Mouse (Mus musculus) neural tube, embryonic 11.5 days (tissue): ENCODE results near the gene Nudt6. TPM values are rescaled to one million over a fixed set of nuclear protein-coding genes. Genes with fewer than 3 reads are reported as not detected.

ENCODE experiments used
- ATAC-seq: fragments of 200-750 bp; cut with Nextera tagmentation; 2 replicates; pipeline ENCODE4 v1.8.0; 2017; ENCODE audit warnings: moderate number of reproducible peaks, mild to moderate bottlenecking, moderate TSS enrichment, moderate library complexity; ENCODE audit not compliant: insufficient read depth, low FRiP score, low TSS enrichment
- DNase-seq: peaks from one replicate; pipeline ENCODE4 v3.0.0-alpha.2; 2015; ENCODE audit warnings: low spot score
- H3K27ac ChIP-seq: fragments of 300-500 bp; sonication (generic); 2 replicates; pipeline ENCODE4 v1.5.1; 2014; ENCODE audit warnings: low read depth, mild to moderate bottlenecking, low read length
- H3K27me3 ChIP-seq: fragments of 300-500 bp; sonication (generic); 2 replicates; pipeline ENCODE4 v1.6.1; 2014; ENCODE audit warnings: mild to moderate bottlenecking, low read length, mixed read lengths; ENCODE audit not compliant: control insufficient read depth, insufficient read depth
- H3K36me3 ChIP-seq: fragments of 300-500 bp; sonication (generic); 2 replicates; pipeline ENCODE4 v1.6.1; 2014; ENCODE audit warnings: mild to moderate bottlenecking, low read length, moderate library complexity, mixed read lengths; ENCODE audit not compliant: control insufficient read depth, insufficient read depth
- H3K4me1 ChIP-seq: fragments of 300-500 bp; sonication (generic); 2 replicates; pipeline ENCODE4 v1.6.1; 2014; ENCODE audit warnings: low read length, mixed read lengths; ENCODE audit not compliant: control insufficient read depth, insufficient read depth
- H3K4me2 ChIP-seq: fragments of 300-500 bp; sonication (generic); 2 replicates; pipeline ENCODE4 v1.6.1; 2014; ENCODE audit warnings: low read depth, mild to moderate bottlenecking, moderate library complexity
- H3K4me3 ChIP-seq: fragments of 300-500 bp; sonication (generic); 2 replicates; pipeline ENCODE4 v1.5.1; 2014; ENCODE audit warnings: low read depth, low read length
- H3K9ac ChIP-seq: fragments of 300-500 bp; sonication (generic); 2 replicates; pipeline ENCODE4 v1.6.1; 2014; ENCODE audit warnings: mild to moderate bottlenecking, low read length
- H3K9me3 ChIP-seq: fragments of 300-500 bp; sonication (generic); 2 replicates; pipeline ENCODE4 v1.6.1; 2016; ENCODE audit warnings: low read length; ENCODE audit not compliant: control insufficient read depth
- WGBS: fragments of 180-500 bp; shearing (Covaris S2); extraction: QIAGEN DNeasy Blood & Tissue Kit; methylation state at CpG from one replicate; pipeline ENCODE4 v1.1.7; 2014; 5-methylcytosine and 5-hydroxymethylcytosine counted together
- polyA plus RNA-seq: library from polyadenylated mRNA; unstranded; fragments of >200 nt; fragmentation: Nextera tagmentation; extraction: Ambion mirVana; gene quantifications from 2 replicates; pipeline ENCODE4 v1.2.1, GENCODE M21; 2014

Gene Nudt6
- 3.7 and 3.8 TPM in 2 replicates for polyA plus RNA-seq

DNA sequence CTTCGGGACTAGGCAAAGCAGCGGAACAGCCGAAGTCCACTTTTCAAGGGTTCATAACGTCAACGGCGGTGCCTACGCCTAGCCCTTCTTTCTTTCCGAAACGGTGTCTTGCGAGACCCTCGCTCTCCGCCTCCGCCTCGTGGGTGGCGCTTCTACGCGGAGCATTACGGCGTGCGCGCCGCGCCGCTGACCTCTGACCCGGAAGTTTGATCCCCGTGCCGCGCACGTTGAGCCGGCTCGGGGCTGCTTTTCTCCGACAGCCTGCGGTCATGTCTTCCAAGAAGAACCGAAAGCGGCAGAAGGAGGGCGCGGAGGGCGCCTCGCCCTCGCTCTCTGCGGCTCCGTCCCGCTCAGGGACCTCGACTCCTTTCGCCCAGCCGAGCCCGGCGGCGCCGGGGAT lies at the start of gene Nudt6:
Gene Nudt6, minus strand, starts transcription at position 140 of the 400 bp plus-strand sequence.
- no peaks in the 10 kb centered on the region for H3K9me3 ChIP-seq
- peak within 1 kb of the TSS; percentile 91 for H3K4me3 ChIP-seq
- H3K36me3 ChIP-seq: no peaks in the 10 kb centered on the region
- H3K4me2 ChIP-seq: peak within 1 kb of the TSS; percentile 90
- H3K4me1 ChIP-seq: peaks cover 7% of the 10 kb centered on the region
- H3K27me3 ChIP-seq: no peaks in the 10 kb centered on the region
- WGBS: under 1% methylated on average over 50 of the region's 50 CpGs
- peak; percentile 83 for ATAC-seq
- H3K27ac ChIP-seq: peak within 1 kb of the TSS; percentile 83
- H3K9ac ChIP-seq: peak within 1 kb of the TSS; percentile 80
- DNase-seq: peak; percentile 97

DNA sequence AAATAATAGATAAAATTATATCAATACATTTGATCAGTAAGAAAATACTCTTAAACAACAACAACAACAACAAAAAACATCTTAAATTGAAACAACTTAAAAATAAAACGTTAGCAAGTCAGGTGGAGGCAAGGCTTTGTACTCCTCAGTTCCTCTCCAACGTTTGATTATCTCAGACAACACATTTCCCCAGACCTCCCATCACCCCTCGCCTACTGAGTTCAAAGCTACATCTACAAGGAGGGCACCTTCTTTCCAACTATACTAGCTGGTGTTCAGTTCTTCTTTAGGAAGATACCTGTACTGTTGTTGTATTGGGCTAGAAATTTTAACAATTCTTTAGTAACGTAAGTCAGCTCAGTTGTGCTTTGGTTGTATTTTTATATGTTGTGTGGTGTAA lies 49.3 kb upstream of the Nudt6 start:
- H3K4me2 ChIP-seq: no peak overlapping the region
- no peaks in the 10 kb centered on the region for H3K36me3 ChIP-seq
- H3K4me3 ChIP-seq: no peak overlapping the region
- DNase-seq (no peak), ATAC-seq (no peak)
- H3K27ac ChIP-seq: no peak overlapping the region
- H3K9ac ChIP-seq: no peak overlapping the region
- no peaks in the 10 kb centered on the region for H3K9me3 ChIP-seq
- H3K4me1 ChIP-seq: no peaks in the 10 kb centered on the region
- no peaks in the 10 kb centered on the region for H3K27me3 ChIP-seq
- 82% methylated on average over 4 of the region's 4 CpGs for WGBS

DNA sequence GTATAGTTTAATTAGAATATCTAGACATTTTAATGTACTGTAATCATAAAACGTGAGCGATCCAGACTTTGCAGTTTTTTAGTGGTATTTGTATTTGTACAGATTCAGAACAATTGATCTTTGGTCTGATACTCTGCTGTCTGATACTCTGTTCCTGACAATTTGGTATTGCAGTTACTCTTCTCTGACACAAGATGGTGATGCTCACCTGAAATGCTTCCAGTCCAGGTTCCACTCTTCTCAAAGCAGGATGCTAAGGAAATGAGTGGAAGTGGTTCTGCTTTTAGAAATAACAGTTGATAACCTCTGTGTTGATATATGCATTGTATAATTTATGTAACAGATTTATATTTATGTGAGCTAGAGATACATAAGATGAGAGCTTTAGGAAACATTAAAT lies 48.2 kb upstream of the Nudt6 start:
- no peak overlapping the region for H3K4me2 ChIP-seq
- WGBS: 90% methylated on average over 2 of the region's 2 CpGs
- ATAC-seq (no peak), DNase-seq (no peak)
- no peaks in the 10 kb centered on the region for H3K36me3 ChIP-seq
- no peaks in the 10 kb centered on the region for H3K4me1 ChIP-seq
- H3K27me3 ChIP-seq: no peaks in the 10 kb centered on the region
- no peak overlapping the region for H3K9ac ChIP-seq
- H3K27ac ChIP-seq: no peak overlapping the region
- no peak overlapping the region for H3K4me3 ChIP-seq
- H3K9me3 ChIP-seq: no peaks in the 10 kb centered on the region

DNA sequence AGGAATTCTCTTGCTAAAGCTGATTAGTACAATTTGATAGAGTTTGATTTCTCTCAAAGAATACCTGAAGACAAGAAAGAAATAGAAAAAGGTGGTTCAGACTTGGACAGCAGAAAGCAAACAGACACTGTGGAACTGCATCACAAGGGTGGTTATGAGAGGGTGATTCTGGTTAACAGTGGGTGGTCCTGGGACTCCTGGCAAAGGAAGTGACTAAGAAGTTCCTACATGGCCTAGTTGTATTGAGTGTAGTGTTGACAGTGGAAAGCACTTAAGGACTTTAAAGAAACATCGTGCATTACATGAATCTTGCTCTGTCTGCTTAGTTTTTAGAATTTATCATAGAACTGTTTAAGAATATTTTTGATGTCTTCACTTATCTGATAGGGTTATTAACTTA lies 36.0 kb upstream of the Nudt6 start:
- Histone ChIP-seq H3K4me2 (no peak overlapping the region), H3K4me3 (no peak overlapping the region), H3K27ac (no peak overlapping the region), H3K9ac (no peak overlapping the region), H3K27me3 (no peaks in the 10 kb centered on the region), H3K36me3 (no peaks in the 10 kb centered on the region), H3K9me3 (no peaks in the 10 kb centered on the region), H3K4me1 (no peaks in the 10 kb centered on the region)
- no peak for DNase-seq
- no peak for ATAC-seq
- WGBS: 90% methylated on average over 1 of the region's 1 CpGs

DNA sequence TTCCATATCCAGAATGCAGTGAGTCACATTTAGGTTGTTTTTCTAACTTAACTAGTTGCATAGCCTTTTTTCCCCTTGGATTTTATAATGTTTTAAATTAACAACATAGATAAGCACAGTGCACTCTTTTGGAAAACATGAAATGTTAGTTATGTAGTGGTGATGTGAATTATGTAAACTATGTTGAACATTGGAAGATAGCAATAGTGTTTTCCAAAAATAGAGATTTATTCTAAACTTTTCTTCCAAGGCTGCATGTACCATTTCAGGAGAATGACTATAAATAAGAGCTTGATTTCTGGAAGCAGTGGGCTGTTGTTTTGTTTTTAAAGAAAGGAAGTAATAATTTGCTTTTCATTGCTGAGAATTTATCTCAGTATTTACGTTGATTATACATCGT lies 23.4 kb upstream of the Nudt6 start:
- Histone ChIP-seq H3K4me2 (no peak overlapping the region), H3K4me1 (no peaks in the 10 kb centered on the region), H3K27ac (no peak overlapping the region), H3K36me3 (no peaks in the 10 kb centered on the region), H3K27me3 (no peaks in the 10 kb centered on the region), H3K9me3 (no peaks in the 10 kb centered on the region), H3K9ac (no peak overlapping the region), H3K4me3 (no peak overlapping the region)
- 97% methylated on average over 2 of the region's 2 CpGs for WGBS
- ATAC-seq (no peak), DNase-seq (no peak)

DNA sequence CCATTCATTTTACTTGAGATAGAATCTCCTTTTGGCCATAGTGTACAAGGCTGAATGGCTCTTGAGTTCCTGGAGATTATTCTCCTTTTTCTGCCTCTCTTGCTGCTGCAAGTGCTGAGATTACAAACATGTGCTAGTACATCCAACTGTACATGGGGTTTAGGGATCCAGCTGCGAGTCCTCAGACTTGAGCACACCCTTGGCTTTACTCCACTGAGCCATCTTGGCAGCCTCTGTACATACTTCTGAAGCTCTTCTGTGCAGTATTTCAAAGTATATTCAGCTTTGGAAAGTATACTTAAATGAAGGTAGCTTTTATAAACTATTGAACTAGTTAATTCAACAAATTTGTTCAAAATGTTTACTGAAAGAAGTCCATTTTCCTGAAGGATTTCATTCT lies 19.8 kb upstream of the Nudt6 start:
- DNase-seq: no peak
- no peak for ATAC-seq
- 98% methylated on average over 1 of the region's 1 CpGs for WGBS
- no peaks in the 10 kb centered on the region for H3K27me3 ChIP-seq
- H3K9me3 ChIP-seq: no peaks in the 10 kb centered on the region
- no peak overlapping the region for H3K4me3 ChIP-seq
- H3K4me1 ChIP-seq: no peaks in the 10 kb centered on the region
- no peaks in the 10 kb centered on the region for H3K36me3 ChIP-seq
- no peak overlapping the region for H3K4me2 ChIP-seq
- H3K9ac ChIP-seq: no peak overlapping the region
- no peak overlapping the region for H3K27ac ChIP-seq

DNA sequence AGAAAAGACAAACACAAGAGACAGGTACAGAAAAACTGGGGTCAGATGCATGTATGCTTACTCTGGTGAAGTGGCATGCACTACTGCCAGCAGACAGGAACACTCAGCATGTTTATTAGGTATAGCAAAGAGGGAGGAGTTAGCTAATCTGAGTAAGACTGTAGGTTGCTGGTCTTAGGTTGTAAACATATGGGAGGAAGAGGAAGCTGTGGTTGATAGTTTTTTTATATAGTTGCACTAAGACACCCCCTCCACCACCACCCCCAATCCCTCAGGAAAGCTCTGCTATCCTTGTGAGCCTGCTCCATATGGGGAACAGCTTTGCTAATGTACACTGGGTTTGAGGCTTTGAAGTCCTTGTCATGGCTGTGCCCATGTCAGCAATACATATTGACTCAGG lies 10.3 kb upstream of the Nudt6 start:
- ATAC-seq: no peak

DNA sequence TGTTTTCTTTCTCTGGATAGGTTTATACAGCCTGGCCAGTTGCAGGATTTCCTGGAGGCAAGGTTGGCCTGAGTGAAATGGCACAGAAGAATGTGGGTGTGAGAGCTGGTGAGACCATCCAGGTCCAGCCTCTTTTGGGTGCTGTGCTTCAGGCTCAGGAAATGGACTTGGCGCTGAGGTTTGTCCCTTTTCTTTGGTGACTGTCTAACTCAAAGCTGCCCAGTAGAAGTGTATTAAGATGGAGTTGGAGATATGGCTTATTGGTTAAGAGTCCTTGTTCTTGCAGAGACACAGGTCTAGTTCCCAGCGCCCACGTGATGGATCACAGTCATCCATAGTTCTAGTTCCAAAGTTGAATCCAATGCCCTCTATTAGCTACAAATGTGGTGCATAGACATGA lies 6.1 kb upstream of the Nudt6 start:
- Histone ChIP-seq H3K36me3 (no peaks in the 10 kb centered on the region), H3K4me2 (no peak overlapping the region), H3K9ac (no peak overlapping the region), H3K27ac (no peak overlapping the region), H3K4me1 (peaks cover 4% of the 10 kb centered on the region), H3K27me3 (no peaks in the 10 kb centered on the region), H3K9me3 (no peaks in the 10 kb centered on the region), H3K4me3 (no peak overlapping the region)
- ATAC-seq: no peak
- WGBS: 93% methylated on average over 3 of the region's 3 CpGs
- DNase-seq: no peak

More for the DNA sequence above, 10.3 kb upstream of the Nudt6 start:
- Histone ChIP-seq H3K4me1 (no peaks in the 10 kb centered on the region), H3K27me3 (no peaks in the 10 kb centered on the region), H3K4me3 (no peak overlapping the region), H3K4me2 (no peak overlapping the region), H3K36me3 (no peaks in the 10 kb centered on the region), H3K9ac (no peak overlapping the region), H3K27ac (no peak overlapping the region), H3K9me3 (no peaks in the 10 kb centered on the region)
- no peak for DNase-seq

DNA sequence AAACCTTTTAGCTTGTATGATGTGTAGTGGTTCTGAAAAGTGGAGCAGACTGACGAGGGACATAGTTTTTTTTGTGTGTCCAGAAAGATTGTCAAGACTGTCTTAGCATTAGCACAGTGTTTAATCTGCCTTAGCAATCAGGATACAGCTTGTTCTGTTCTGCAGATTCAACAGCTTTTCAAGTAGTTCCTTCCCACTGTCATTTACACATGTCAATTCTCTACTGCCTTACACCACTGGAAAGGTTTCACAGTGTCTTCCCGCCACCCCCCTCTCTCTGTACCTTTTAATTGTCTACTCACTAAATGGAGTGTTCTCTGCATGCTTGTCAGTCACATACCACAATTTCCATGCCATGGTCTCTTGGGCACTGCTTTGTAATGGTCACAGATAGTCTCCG lies 1.2 kb upstream of the Nudt6 start:
- WGBS: 22% methylated on average over 3 of the region's 3 CpGs
- Histone ChIP-seq H3K4me2 (peak overlapping the region; percentile 90), H3K27me3 (no peaks in the 10 kb centered on the region), H3K4me3 (peak overlapping the region; percentile 91), H3K9ac (peak overlapping the region; percentile 80; the same call in 1 of the 2 replicates), H3K4me1 (peaks cover 7% of the 10 kb centered on the region), H3K9me3 (no peaks in the 10 kb centered on the region), H3K36me3 (no peaks in the 10 kb centered on the region), H3K27ac (no peak overlapping the region)
- ATAC-seq: no peak
- DNase-seq: no peak
